Mouse (Mus musculus): ENCODE measurements at regions not wholly inside any gene's neighbourhood (a gene's known extent, or its start where the extent isn't known, plus 50 kb on each side); places are given as distances from the start of the nearest gene placed in this dataset.

DNA sequence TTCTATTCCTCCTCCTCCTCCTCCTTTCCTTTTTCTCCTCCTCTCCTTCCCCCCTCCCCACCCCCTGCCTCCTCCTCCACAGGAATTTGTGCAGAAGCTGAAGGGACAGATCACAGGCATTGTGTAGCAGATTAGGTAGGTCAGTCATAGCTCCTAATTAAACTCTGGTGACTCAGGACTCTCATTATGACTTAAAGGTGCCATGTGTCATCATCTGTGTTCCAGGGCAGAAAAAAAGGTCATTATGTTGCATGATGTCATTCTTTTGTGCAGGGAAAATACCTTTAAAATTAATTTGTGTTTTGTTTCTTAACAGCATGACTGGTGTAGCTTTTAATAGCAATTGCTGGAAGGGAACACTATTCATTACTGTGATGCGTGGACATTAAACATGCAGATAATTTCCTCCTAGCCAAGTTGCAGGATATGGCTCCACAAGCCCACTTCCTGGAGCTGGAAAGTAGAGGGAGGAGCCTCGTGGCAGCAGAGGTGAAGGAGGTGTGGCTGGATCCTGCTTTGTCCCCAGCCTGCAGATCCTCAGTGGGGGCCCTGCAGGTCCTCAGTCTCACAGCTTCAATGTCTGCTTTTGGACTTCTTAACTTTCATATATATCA, 62.4 kb upstream of the Jazf1 start:
- H3K4me2 ChIP-seq (replicated peaks; ENCODE audit: low read depth, low read length): no peak overlapping the region
- no peaks in the 10 kb centered on the region for H3K4me1 ChIP-seq (ENCODE audit: insufficient read depth, low read depth, low read length)
- no peaks in the 10 kb centered on the region for H3K27me3 ChIP-seq (replicated peaks; ENCODE audit: insufficient read depth, low read length)
- no peaks in the 10 kb centered on the region for H3K36me3 ChIP-seq (ENCODE audit: insufficient read depth, low read length)
- H3K4me3 ChIP-seq (ENCODE audit: low read depth, low read length): no peak overlapping the region
- peak; percentile 25 for DNase-seq (ENCODE audit: low spot score)
- TF ChIP-seq CTCF (IDR thresholded peaks at IDR 0.05) (no peak), EP300 (IDR thresholded peaks at IDR 0.05) (no peak)
- H3K9me3 ChIP-seq (ENCODE audit: low read length): no peaks in the 10 kb centered on the region
- peak; percentile 65 for ATAC-seq
- H3K27ac ChIP-seq (ENCODE audit: low read length): no peak overlapping the region
- H3K9ac ChIP-seq (replicated peaks; ENCODE audit: low read depth): no peak overlapping the region
- 17% methylated on average over 2 of the region's 2 CpGs for WGBS

DNA sequence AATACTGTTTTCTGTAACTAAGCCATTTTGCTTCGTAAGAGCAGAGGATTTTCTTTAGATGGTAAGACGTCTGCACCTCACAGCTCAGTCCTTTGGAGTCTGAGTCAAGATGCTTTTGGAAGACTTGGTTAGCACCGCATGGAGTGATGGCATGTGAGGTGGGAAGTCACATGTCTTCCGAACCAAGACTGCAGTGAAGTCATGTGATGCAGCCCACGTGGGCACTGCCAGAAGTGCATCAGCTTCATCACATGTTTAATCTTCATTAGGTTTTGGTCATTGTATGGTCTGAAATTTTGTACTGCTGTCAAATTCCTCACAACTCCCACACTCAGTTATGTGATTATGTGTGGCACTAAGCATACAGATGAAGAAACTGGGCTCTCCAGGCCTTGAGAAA, 58.3 kb upstream of the Jazf1 start:
- no peak overlapping the region for H3K4me3 ChIP-seq (ENCODE audit: low read depth, low read length)
- H3K4me1 ChIP-seq (ENCODE audit: insufficient read depth, low read depth, low read length): no peaks in the 10 kb centered on the region
- DNase-seq (ENCODE audit: low spot score) (no peak), ATAC-seq (no peak)
- TF ChIP-seq EP300 (IDR thresholded peaks at IDR 0.05): no peak
- no peaks in the 10 kb centered on the region for H3K27me3 ChIP-seq (replicated peaks; ENCODE audit: insufficient read depth, low read length)
- no peak overlapping the region for H3K9ac ChIP-seq (replicated peaks; ENCODE audit: low read depth)
- 69% methylated on average over 5 of the region's 5 CpGs for WGBS
- H3K36me3 ChIP-seq (ENCODE audit: insufficient read depth, low read length): no peaks in the 10 kb centered on the region
- H3K4me2 ChIP-seq (replicated peaks; ENCODE audit: low read depth, low read length): no peak overlapping the region
- H3K27ac ChIP-seq (ENCODE audit: low read length): no peak overlapping the region
- no peaks in the 10 kb centered on the region for H3K9me3 ChIP-seq (ENCODE audit: low read length)

DNA sequence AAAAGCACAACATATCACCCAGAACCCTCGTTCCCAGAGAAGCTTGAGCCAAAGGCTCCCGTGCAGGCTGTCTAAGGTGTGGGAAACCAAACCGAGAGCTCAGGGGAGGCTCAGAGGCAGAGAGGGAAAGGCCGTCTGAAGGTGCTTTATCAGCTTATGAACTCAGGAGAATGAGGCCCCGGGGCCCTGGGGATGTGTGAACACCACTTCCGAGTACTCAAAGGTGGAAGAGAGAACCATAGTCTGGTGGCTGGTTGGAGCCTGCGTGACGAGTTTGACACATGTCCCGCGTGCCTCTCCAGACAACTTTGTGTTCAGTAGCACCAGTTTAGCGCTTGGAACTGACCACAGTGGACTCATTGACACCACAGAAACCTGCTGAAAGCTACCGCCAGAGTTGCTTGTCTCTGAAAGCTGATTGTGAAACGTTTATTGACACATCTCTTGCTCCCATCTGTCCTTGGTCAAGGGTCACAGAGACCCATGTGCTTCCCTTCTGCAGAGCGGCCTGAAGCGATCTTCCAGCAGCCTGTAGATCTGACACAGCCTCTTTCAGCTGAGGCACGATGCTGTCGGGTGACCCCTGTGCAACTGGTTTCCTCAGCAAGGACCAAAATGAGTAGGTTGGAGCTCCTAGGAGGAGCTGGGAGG, 56.5 kb upstream of the Jazf1 start:
- no peaks in the 10 kb centered on the region for H3K36me3 ChIP-seq (ENCODE audit: insufficient read depth, low read length)
- H3K4me3 ChIP-seq (ENCODE audit: low read depth, low read length): no peak overlapping the region
- no peaks in the 10 kb centered on the region for H3K27me3 ChIP-seq (replicated peaks; ENCODE audit: insufficient read depth, low read length)
- H3K9me3 ChIP-seq (ENCODE audit: low read length): no peaks in the 10 kb centered on the region
- TF ChIP-seq EP300 (IDR thresholded peaks at IDR 0.05) (no peak), CTCF (IDR thresholded peaks at IDR 0.05) (no peak)
- ATAC-seq: no peak
- no peak overlapping the region for H3K27ac ChIP-seq (ENCODE audit: low read length)
- no peak overlapping the region for H3K9ac ChIP-seq (replicated peaks; ENCODE audit: low read depth)
- H3K4me2 ChIP-seq (replicated peaks; ENCODE audit: low read depth, low read length): no peak overlapping the region
- no peaks in the 10 kb centered on the region for H3K4me1 ChIP-seq (ENCODE audit: insufficient read depth, low read depth, low read length)
- 42% methylated on average over 17 of the region's 17 CpGs for WGBS
- peak; percentile 14 for DNase-seq (ENCODE audit: low spot score)

DNA sequence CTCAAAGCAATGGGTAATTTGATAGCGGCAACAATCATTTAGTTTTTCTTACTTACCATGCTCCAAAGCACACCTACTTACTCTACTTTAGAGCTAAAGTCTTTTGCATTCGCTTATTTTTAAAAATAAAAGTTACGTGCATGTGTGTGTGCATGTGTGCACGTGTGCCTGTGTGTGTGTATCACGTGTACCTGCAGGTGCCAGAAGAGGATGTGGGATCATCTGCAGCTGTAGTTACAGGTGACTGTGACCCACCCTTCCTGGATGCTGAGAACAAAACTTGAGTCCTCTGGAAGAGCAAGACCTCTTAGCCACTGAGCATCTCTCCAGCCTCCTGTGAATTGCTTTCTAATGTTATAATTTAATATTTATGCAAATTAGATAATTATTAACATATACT, 52.0 kb upstream of the Jazf1 start:
- ATAC-seq (no peak), DNase-seq (ENCODE audit: low spot score) (no peak)
- no peak overlapping the region for H3K9ac ChIP-seq (replicated peaks; ENCODE audit: low read depth)
- H3K27me3 ChIP-seq (replicated peaks; ENCODE audit: insufficient read depth, low read length): no peaks in the 10 kb centered on the region
- H3K4me2 ChIP-seq (replicated peaks; ENCODE audit: low read depth, low read length): no peak overlapping the region
- H3K36me3 ChIP-seq (ENCODE audit: insufficient read depth, low read length): no peaks in the 10 kb centered on the region
- H3K4me1 ChIP-seq (ENCODE audit: insufficient read depth, low read depth, low read length): no peaks in the 10 kb centered on the region
- H3K9me3 ChIP-seq (ENCODE audit: low read length): no peaks in the 10 kb centered on the region
- no peak for TF ChIP-seq CTCF (IDR thresholded peaks at IDR 0.05)
- TF ChIP-seq EP300 (IDR thresholded peaks at IDR 0.05): no peak
- H3K27ac ChIP-seq (ENCODE audit: low read length): no peak overlapping the region
- 89% methylated on average over 5 of the region's 5 CpGs for WGBS
- H3K4me3 ChIP-seq (ENCODE audit: low read depth, low read length): no peak overlapping the region

Measured in lung, postnatal 0 days (tissue).